Mouse (Mus musculus): Measurements from ENCODE around the gene Babam2.

The Babam2 gene

GRCm38 (mm10) chr5:31697644-31698296 lies at the start of gene Babam2:
Babam2 (plus strand) TSS chr5:31697684.
- DNase-seq (ENCODE audit: low read depth, low spot score): peak; percentile 79

GRCm38 (mm10) chr5:31650518-31651288 lies 46.8 kb upstream of the Babam2 start:
- no peak for DNase-seq (ENCODE audit: low read depth, low spot score)

GRCm38 (mm10) chr5:31655688-31656190 lies 41.7 kb upstream of the Babam2 start:
- no peak for DNase-seq (ENCODE audit: low read depth, low spot score)

GRCm38 (mm10) chr5:31666176-31666575 lies 31.3 kb upstream of the Babam2 start:
- peak; percentile 68 for DNase-seq (ENCODE audit: low read depth, low spot score)

- DNase-seq (ENCODE audit: low read depth, low spot score): no peak
These were observed 29.0 kb upstream of the Babam2 start for GRCm38 (mm10) chr5:31668325-31668968.

GRCm38 (mm10) chr5:31669984-31670383 lies 27.5 kb upstream of the Babam2 start:
- DNase-seq (ENCODE audit: low read depth, low spot score): no peak

- no peak for DNase-seq (ENCODE audit: low read depth, low spot score)
These were observed 26.3 kb upstream of the Babam2 start for GRCm38 (mm10) chr5:31671137-31671536.

- DNase-seq (ENCODE audit: low read depth, low spot score): no peak
These were observed 24.1 kb upstream of the Babam2 start for GRCm38 (mm10) chr5:31673431-31673830.

GRCm38 (mm10) chr5:31678000-31678399 lies 19.5 kb upstream of the Babam2 start:
- DNase-seq (ENCODE audit: low read depth, low spot score): no peak

GRCm38 (mm10) chr5:31680183-31680582 lies 17.3 kb upstream of the Babam2 start:
- DNase-seq (ENCODE audit: low read depth, low spot score): no peak

GRCm38 (mm10) chr5:31682305-31682704 lies 15.2 kb upstream of the Babam2 start:
- peak; percentile 19 for DNase-seq (ENCODE audit: low read depth, low spot score)

GRCm38 (mm10) chr5:31686040-31686439 lies 11.4 kb upstream of the Babam2 start:
- no peak for DNase-seq (ENCODE audit: low read depth, low spot score)

- no peak for DNase-seq (ENCODE audit: low read depth, low spot score)
These were observed 9.5 kb upstream of the Babam2 start for GRCm38 (mm10) chr5:31687972-31688371.

GRCm38 (mm10) chr5:31693191-31693590 lies 4.3 kb upstream of the Babam2 start:
- DNase-seq (ENCODE audit: low read depth, low spot score): no peak

GRCm38 (mm10) chr5:31696971-31697643 lies 377 bp upstream of the Babam2 start, which contains the start of gene Rbks:
Rbks (minus strand) TSS chr5:31697627.
- DNase-seq (ENCODE audit: low read depth, low spot score): peak; percentile 13

- peak; percentile 91 for DNase-seq (ENCODE audit: low read depth, low spot score)
These were observed 828 bp downstream of the Babam2 start for GRCm38 (mm10) chr5:31698297-31698726.

- peak; percentile 58 for DNase-seq (ENCODE audit: low read depth, low spot score)
These were observed 1.4 kb downstream of the Babam2 start for GRCm38 (mm10) chr5:31698931-31699330.

- DNase-seq (ENCODE audit: low read depth, low spot score): no peak
These were observed 1.9 kb downstream of the Babam2 start for GRCm38 (mm10) chr5:31699397-31699796.

GRCm38 (mm10) chr5:31704971-31705370 lies 7.5 kb downstream of the Babam2 start:
- no peak for DNase-seq (ENCODE audit: low read depth, low spot score)

GRCm38 (mm10) chr5:31706826-31707225 lies 9.3 kb downstream of the Babam2 start:
- DNase-seq (ENCODE audit: low read depth, low spot score): no peak

GRCm38 (mm10) chr5:31709389-31709788 lies 11.9 kb downstream of the Babam2 start:
- peak; percentile 60 for DNase-seq (ENCODE audit: low read depth, low spot score)

- DNase-seq (ENCODE audit: low read depth, low spot score): no peak
These were observed 15.8 kb downstream of the Babam2 start for GRCm38 (mm10) chr5:31713280-31713711.
